Mouse (Mus musculus): Measurements from ENCODE around the gene Faf2. TPM values are rescaled to one million over a fixed set of nuclear protein-coding genes. Genes with fewer than 3 reads are reported as not detected.
A peak's percentile ranks its signal among the peaks of the same experiment; 100 is the strongest.
"Not testable (repeated sequence)": the region's sequence is repeated elsewhere in the genome, so short reads cannot be mapped to it uniquely, and the experiment has no call there.

Gene Faf2
- polyA plus RNA-seq, 1 experiment from 2014 or later, result 28.1 TPM

DNA sequence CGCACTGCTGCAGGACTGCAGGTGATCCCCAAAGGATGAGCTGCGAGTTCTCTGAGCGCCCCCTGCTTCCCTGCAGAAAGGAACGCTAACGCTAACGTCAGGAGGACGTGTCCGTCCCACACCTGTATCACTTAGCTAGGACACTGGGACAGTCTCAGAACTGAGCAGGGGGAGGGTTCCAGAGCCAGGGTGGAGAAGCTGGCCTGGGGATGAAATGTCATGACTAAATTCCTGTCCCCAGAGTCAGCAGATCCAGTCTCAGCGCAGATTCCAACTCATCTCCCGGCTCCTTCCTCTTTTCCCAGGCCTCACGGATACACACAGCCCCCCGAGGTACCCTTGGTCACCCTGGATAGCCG is 11.0 kb upstream of the Faf2 start:
- peak overlapping the region; percentile 83 for H3K9ac ChIP-seq (replicated peaks)
- H3K27me3 ChIP-seq (ENCODE audit: insufficient read depth, low read length), result no peaks in the 10 kb centered on the region
- peaks cover 23% of the 10 kb centered on the region for H3K4me1 ChIP-seq (ENCODE audit: insufficient read depth)
- no peaks in the 10 kb centered on the region for H3K9me3 ChIP-seq (ENCODE audit: low read length)
- peak overlapping the region; percentile 66 for H3K4me3 ChIP-seq (ENCODE audit: low read depth, low read length)
- TF ChIP-seq EP300 (IDR thresholded peaks at IDR 0.05; ENCODE audit: low read depth) (no peak), CTCF (IDR thresholded peaks at IDR 0.05; ENCODE audit: low read depth) (no peak)
- peak overlapping the region; percentile 85 for H3K4me2 ChIP-seq (ENCODE audit: low read depth, low read length)
- 22% methylated on average over 13 of the region's 13 CpGs for WGBS (ENCODE audit: insufficient replicate concordance)
- H3K36me3 ChIP-seq (replicated peaks; ENCODE audit: insufficient read depth, low read length), result 0 out of 2 replicates have a peak, but pooled peaks cover 5% of the 10 kb centered on the region
- peak; percentile 29; the same call in 1 of the 2 replicates for ATAC-seq
- H3K27ac ChIP-seq (ENCODE audit: low read depth), result peak overlapping the region; percentile 52
- no peak for DNase-seq

DNA sequence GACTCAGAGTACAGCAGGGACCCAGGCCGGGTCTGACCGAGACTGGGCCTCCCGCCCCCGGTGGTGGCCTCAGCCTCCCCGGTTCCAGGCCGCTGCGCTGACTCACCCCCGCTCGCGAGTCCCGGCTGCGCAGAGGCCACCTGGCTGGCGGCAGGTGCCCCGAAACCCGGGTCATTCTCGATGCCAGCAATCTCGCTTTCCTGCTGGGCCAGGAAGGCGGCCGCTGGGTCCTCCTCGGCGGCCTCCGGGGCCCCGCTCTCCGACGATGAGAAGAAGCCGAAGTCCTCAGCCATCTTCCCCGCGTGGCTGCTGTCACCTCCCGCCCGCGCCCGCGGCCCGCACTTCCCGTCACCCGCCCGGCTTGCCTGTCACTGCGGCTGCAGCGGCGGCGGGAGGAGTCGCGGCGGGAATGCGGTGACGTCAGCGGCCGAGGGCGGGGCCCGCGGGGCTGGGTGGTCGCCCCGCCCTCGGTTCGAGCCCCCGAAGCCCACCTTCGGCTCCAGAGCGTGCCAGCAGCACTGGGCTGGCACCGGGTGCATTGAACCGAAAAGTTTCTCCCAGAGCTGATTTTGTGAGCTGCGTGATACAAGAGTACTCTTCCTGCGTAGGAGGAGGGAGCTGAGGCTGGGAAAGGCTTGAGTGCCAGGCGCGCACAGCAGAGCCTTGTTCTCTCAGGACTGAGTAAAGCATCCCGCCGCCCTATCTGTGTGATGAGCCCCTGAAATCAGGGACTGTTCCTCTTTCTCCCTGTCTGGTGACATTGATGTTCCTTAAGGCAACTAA is 10.4 kb upstream of the Faf2 start, which contains the start of gene Cltb:
Gene Cltb (minus strand): TSS at position 373 of the 783 bp plus-strand sequence.
- Histone ChIP-seq H3K9me3 (ENCODE audit: low read length) (no peaks in the 10 kb centered on the region), H3K27ac (ENCODE audit: low read depth) (peak within 1 kb of the TSS; percentile 52), H3K27me3 (ENCODE audit: insufficient read depth, low read length) (no peaks in the 10 kb centered on the region), H3K36me3 (replicated peaks; ENCODE audit: insufficient read depth, low read length) (no peaks in the 10 kb centered on the region), H3K4me1 (ENCODE audit: insufficient read depth) (peaks cover 23% of the 10 kb centered on the region), H3K9ac (replicated peaks) (peak within 1 kb of the TSS; percentile 83), H3K4me2 (ENCODE audit: low read depth, low read length) (peak within 1 kb of the TSS; percentile 85), H3K4me3 (ENCODE audit: low read depth, low read length) (peak within 1 kb of the TSS; percentile 66)
- under 1% methylated on average over 62 of the region's 66 CpGs for WGBS (ENCODE audit: insufficient replicate concordance)
- DNase-seq, result peak; percentile 87
- ATAC-seq, result peak; percentile 79
- no peak for TF ChIP-seq EP300 (IDR thresholded peaks at IDR 0.05; ENCODE audit: low read depth)
- no peak for TF ChIP-seq CTCF (IDR thresholded peaks at IDR 0.05; ENCODE audit: low read depth)

DNA sequence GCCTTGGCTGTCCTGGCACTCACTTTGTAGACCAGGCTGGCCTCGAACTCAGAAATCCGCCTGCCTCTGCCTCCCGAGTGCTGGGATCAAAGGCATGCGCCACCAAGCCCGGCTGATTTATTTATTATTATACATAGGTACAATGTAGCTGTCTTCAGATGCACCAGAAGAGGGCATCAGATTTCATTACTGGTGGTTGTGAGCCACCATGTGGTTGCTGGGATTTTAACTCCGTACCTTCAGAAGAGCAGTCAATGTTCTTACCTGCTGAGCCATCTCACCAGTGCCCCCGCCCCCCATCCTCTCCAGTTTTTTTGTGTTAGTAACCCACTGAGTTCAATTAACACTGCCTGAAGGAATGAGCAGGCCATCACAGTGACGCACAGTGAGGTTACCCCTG is 8.4 kb upstream of the Faf2 start:
- peak; percentile 35 for TF ChIP-seq CTCF (IDR thresholded peaks at IDR 0.05; ENCODE audit: low read depth)
- peaks cover 23% of the 10 kb centered on the region for H3K4me1 ChIP-seq (ENCODE audit: insufficient read depth)
- not testable (repeated sequence) for H3K9me3 ChIP-seq (ENCODE audit: low read length); ATAC-seq; H3K27me3 ChIP-seq (ENCODE audit: insufficient read depth, low read length); H3K4me2 ChIP-seq (ENCODE audit: low read depth, low read length); H3K36me3 ChIP-seq (replicated peaks; ENCODE audit: insufficient read depth, low read length); DNase-seq; H3K4me3 ChIP-seq (ENCODE audit: low read depth, low read length); H3K27ac ChIP-seq (ENCODE audit: low read depth); H3K9ac ChIP-seq (replicated peaks)
- WGBS (ENCODE audit: insufficient replicate concordance), result 80% methylated on average over 8 of the region's 8 CpGs

DNA sequence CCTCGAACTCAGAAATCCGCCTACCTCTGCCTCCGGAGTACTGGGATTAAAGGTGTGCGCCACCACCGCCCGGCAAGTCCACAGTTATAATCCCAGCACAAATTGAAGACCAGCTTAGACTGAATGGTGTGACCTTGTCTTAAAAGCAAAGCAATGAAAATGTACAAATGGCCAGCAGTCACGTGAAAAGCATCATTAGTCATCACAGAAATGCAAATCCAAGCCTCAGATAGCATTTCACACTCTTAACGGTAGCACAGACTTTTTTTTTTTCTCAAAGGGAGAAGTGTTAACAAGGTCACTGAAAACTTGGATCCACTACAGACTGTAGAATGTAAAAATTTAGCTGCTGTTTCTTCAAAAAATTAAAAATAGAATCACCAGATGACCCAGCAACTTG is 5.3 kb upstream of the Faf2 start:
- 78% methylated on average over 8 of the region's 8 CpGs for WGBS (ENCODE audit: insufficient replicate concordance)
- ATAC-seq, result no peak

DNA sequence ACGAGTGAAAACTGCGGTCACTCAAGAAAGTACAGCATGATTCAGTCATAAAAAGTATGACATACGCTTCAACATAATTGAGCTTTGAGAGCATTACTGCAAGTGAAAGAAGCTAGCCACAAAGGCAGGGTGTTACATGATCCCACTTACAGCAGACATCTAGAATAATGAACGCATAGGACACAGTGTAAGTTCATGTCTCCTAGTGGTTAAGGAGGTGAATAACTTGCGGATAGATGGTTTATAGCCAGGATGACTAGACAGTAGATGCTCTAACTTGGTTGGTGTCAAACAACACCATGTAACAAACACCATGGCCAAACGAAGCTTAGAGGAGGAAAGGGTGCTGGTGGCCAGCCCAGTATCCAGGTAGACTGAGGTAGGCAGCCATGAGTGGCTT is 4.6 kb upstream of the Faf2 start:
- H3K27me3 ChIP-seq (ENCODE audit: insufficient read depth, low read length), result no peaks in the 10 kb centered on the region
- DNase-seq (no peak), ATAC-seq (no peak)
- no peaks in the 10 kb centered on the region for H3K36me3 ChIP-seq (replicated peaks; ENCODE audit: insufficient read depth, low read length)
- WGBS (ENCODE audit: insufficient replicate concordance), result 57% methylated on average over 6 of the region's 6 CpGs
- H3K4me1 ChIP-seq (ENCODE audit: insufficient read depth), result peaks cover 3% of the 10 kb centered on the region; the same call in 1 of the 2 replicates
- no peak overlapping the region for H3K27ac ChIP-seq (ENCODE audit: low read depth)
- no peak overlapping the region for H3K9ac ChIP-seq (replicated peaks)
- H3K9me3 ChIP-seq (ENCODE audit: low read length), result no peaks in the 10 kb centered on the region
- TF ChIP-seq EP300 (IDR thresholded peaks at IDR 0.05; ENCODE audit: low read depth) (no peak), CTCF (IDR thresholded peaks at IDR 0.05; ENCODE audit: low read depth) (peak; percentile 28)
- H3K4me3 ChIP-seq (ENCODE audit: low read depth, low read length), result no peak overlapping the region
- H3K4me2 ChIP-seq (ENCODE audit: low read depth, low read length), result no peak overlapping the region

More for the DNA sequence above, 5.3 kb upstream of the Faf2 start:
- Histone ChIP-seq H3K4me2 (ENCODE audit: low read depth, low read length) (no peak overlapping the region), H3K27me3 (ENCODE audit: insufficient read depth, low read length) (no peaks in the 10 kb centered on the region), H3K4me3 (ENCODE audit: low read depth, low read length) (no peak overlapping the region), H3K9ac (replicated peaks) (no peak overlapping the region), H3K36me3 (replicated peaks; ENCODE audit: insufficient read depth, low read length) (no peaks in the 10 kb centered on the region), H3K9me3 (ENCODE audit: low read length) (no peaks in the 10 kb centered on the region), H3K4me1 (ENCODE audit: insufficient read depth) (peaks cover 8% of the 10 kb centered on the region), H3K27ac (ENCODE audit: low read depth) (no peak overlapping the region)
- no peak for DNase-seq
- TF ChIP-seq EP300 (IDR thresholded peaks at IDR 0.05; ENCODE audit: low read depth) (no peak), CTCF (IDR thresholded peaks at IDR 0.05; ENCODE audit: low read depth) (no peak)

DNA sequence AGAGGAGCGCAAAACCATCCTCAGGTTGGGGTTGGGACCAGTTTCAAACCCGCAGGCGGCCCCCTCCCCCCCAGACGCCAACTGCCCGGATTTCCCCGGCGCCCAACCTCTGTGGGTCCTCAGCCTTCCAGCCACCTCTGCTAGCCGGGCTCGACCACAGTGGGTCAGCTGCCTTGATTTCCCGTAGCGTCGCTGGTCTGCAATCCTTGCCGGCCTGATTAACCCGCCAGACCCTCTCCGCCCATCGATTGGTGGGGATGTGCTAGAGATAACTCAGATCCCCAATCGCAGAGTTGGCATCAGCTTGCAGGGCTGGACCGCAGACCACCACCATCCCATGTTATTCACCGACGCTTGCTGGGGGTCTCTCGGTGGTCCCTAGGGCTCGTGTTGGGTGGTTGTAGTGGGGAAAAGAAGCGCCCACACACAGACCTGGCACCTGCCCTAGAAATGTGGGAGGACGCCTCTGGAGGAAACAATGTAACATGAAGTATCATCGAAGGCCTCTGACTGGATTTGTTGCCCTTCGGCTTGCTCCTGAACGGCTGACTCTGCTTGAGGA is 457 bp downstream of the Faf2 start:
- Histone ChIP-seq H3K4me3 (ENCODE audit: low read depth, low read length) (peak overlapping the region; percentile 90), H3K4me2 (ENCODE audit: low read depth, low read length) (peak overlapping the region; percentile 91), H3K27me3 (ENCODE audit: insufficient read depth, low read length) (no peaks in the 10 kb centered on the region), H3K4me1 (ENCODE audit: insufficient read depth) (peaks cover 24% of the 10 kb centered on the region), H3K36me3 (replicated peaks; ENCODE audit: insufficient read depth, low read length) (no peaks in the 10 kb centered on the region), H3K27ac (ENCODE audit: low read depth) (peak overlapping the region; percentile 60), H3K9me3 (ENCODE audit: low read length) (no peaks in the 10 kb centered on the region), H3K9ac (replicated peaks) (peak overlapping the region; percentile 93)
- DNase-seq (no peak), ATAC-seq (peak; percentile 57)
- 2% methylated on average over 23 of the region's 27 CpGs for WGBS (ENCODE audit: insufficient replicate concordance)
- no peak for TF ChIP-seq EP300 (IDR thresholded peaks at IDR 0.05; ENCODE audit: low read depth)
- no peak for TF ChIP-seq CTCF (IDR thresholded peaks at IDR 0.05; ENCODE audit: low read depth)

Data from liver, postnatal 0 days (tissue).